Mouse (Mus musculus): Measurements from ENCODE around the gene Slc12a6. TPM values are rescaled to one million over a fixed set of nuclear protein-coding genes. Genes with fewer than 3 reads are reported as not detected.

Gene Slc12a6
- polyA plus RNA-seq, 1 experiment: 45.4 TPM

DNA sequence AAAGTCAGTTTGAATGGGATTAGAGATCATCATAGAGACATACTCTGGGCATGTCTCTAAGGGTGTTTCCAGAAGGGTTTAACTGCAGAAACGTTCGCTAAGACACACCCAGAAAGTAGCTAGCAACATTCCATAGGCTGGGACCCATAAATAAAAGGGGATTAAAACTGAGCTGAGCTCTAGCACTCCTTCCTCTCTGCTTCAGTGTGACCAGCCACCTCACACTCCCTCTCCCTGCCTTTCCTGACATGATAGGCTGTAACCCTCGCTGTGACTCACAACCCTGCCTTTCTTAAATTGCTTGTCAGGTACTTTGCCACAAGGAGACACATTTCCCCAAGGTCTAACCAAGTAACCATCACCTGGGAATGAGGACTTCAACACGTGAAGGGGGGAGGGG, 27.6 kb upstream of the Slc12a6 start:
- no peak overlapping the region for H3K27ac ChIP-seq (ENCODE audit: control insufficient read depth, insufficient read depth, low read depth, low read length, poor library complexity)
- WGBS: 18% methylated on average over 4 of the region's 4 CpGs
- no peak overlapping the region for H3K4me3 ChIP-seq (replicated peaks; ENCODE audit: control insufficient read depth, low read depth, low read length)
- no peaks in the 10 kb centered on the region; the same call in 1 of the 2 replicates for H3K4me1 ChIP-seq (ENCODE audit: control insufficient read depth, insufficient read depth, low read length)
- TF ChIP-seq CTCF (IDR thresholded peaks at IDR 0.05; ENCODE audit: control insufficient read depth, insufficient read depth, low read length) (no peak), POLR2A (IDR thresholded peaks at IDR 0.05; ENCODE audit: borderline replicate concordance, control insufficient read depth, low read depth, low read length) (no peak)

GRCm38 (mm10) chr2:112239212-112239934, 26.3 kb upstream of the Slc12a6 start, which contains the start of gene Lpcat4:
Gene Lpcat4, plus strand, starts transcription at chr2:112239468.
- WGBS: under 1% methylated on average over 93 of the region's 94 CpGs
- TF ChIP-seq CTCF (IDR thresholded peaks at IDR 0.05; ENCODE audit: control insufficient read depth, insufficient read depth, low read length): peak; percentile 85
- peak; percentile 44; the same call in 1 of the 2 replicates for TF ChIP-seq POLR2A (IDR thresholded peaks at IDR 0.05; ENCODE audit: borderline replicate concordance, control insufficient read depth, low read depth, low read length)
- H3K27ac ChIP-seq (ENCODE audit: control insufficient read depth, insufficient read depth, low read depth, low read length, poor library complexity): peak within 1 kb of the TSS; percentile 96

DNA sequence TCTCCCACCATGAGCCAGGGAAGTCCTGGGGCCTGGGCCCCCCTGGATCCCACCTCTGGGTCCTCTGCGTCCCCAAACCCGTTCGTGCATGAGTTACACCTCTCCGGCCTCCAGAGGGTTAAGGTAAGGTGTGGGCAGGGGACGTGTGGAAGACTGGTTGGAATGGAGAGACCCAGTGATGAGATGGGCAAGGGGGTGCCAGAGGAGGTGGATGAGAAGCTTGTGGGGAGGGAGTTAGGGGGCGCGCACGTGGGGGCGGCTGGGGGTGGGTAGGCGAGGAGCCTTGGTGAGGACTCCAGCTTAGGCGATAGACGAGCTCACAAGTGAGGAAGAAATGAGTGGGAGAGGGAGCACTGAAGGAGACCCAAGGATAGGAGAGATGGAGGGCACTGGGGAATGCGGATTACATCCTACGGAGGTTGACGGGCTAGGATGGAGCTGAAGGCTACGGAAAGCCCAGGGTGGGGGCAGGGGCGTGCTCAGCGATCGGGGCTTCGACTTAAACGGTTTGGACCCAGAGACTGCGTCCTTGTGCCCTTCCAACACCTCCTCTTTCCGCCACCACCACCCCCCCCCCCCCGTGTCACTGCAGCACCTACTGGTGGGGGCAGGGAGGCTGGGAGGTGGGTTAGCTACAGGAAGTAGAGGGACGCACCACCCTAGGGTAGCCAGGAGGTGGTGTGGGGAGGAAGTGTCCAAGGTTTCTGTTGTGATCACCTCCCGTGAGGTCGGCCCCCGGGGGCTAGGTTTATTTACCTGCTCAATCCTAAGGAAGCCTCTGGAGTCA, 25.5 kb upstream of the Slc12a6 start:
- no peaks in the 10 kb centered on the region; the same call in 1 of the 2 replicates for H3K4me1 ChIP-seq (ENCODE audit: control insufficient read depth, insufficient read depth, low read length)
- TF ChIP-seq POLR2A (IDR thresholded peaks at IDR 0.05; ENCODE audit: borderline replicate concordance, control insufficient read depth, low read depth, low read length) (no peak), CTCF (IDR thresholded peaks at IDR 0.05; ENCODE audit: control insufficient read depth, insufficient read depth, low read length) (peak; percentile 7; the same call in 1 of the 2 replicates)
- WGBS: under 1% methylated on average over 28 of the region's 28 CpGs
- H3K4me3 ChIP-seq (replicated peaks; ENCODE audit: control insufficient read depth, low read depth, low read length): peak overlapping the region; percentile 97
- H3K27ac ChIP-seq (ENCODE audit: control insufficient read depth, insufficient read depth, low read depth, low read length, poor library complexity): peak overlapping the region; percentile 96

More at GRCm38 (mm10) chr2:112239212-112239934, 26.3 kb upstream of the Slc12a6 start, which contains the start of gene Lpcat4:
- Histone ChIP-seq H3K4me1 (ENCODE audit: control insufficient read depth, insufficient read depth, low read length) (no peaks in the 10 kb centered on the region; the same call in 1 of the 2 replicates), H3K4me3 (replicated peaks; ENCODE audit: control insufficient read depth, low read depth, low read length) (peak within 1 kb of the TSS; percentile 97)

DNA sequence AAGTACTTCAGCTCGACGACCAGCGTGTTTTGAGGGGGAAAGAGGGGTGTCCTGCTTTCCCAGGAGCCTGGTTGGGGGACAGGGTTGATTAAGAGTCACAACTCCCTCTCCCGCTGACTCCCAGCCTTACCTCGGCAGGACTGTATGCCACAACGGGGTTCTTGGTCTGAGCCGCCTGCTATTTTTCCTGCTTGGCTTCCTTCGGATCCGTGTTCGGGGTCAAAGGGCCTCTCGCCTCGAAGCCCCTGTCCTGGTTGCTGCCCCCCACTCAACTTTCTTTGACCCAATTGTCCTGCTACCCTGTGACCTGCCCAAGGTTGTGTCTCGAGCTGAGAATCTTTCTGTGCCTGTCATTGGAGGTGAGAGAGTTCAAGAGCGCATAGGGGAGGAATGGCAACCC, 23.8 kb upstream of the Slc12a6 start:
- 84% methylated on average over 14 of the region's 14 CpGs for WGBS
- H3K27ac ChIP-seq (ENCODE audit: control insufficient read depth, insufficient read depth, low read depth, low read length, poor library complexity): no peak overlapping the region
- H3K4me3 ChIP-seq (replicated peaks; ENCODE audit: control insufficient read depth, low read depth, low read length): no peak overlapping the region
- no peak for TF ChIP-seq POLR2A (IDR thresholded peaks at IDR 0.05; ENCODE audit: borderline replicate concordance, control insufficient read depth, low read depth, low read length)
- TF ChIP-seq CTCF (IDR thresholded peaks at IDR 0.05; ENCODE audit: control insufficient read depth, insufficient read depth, low read length): no peak
- H3K4me1 ChIP-seq (ENCODE audit: control insufficient read depth, insufficient read depth, low read length): no peaks in the 10 kb centered on the region; the same call in 1 of the 2 replicates

DNA sequence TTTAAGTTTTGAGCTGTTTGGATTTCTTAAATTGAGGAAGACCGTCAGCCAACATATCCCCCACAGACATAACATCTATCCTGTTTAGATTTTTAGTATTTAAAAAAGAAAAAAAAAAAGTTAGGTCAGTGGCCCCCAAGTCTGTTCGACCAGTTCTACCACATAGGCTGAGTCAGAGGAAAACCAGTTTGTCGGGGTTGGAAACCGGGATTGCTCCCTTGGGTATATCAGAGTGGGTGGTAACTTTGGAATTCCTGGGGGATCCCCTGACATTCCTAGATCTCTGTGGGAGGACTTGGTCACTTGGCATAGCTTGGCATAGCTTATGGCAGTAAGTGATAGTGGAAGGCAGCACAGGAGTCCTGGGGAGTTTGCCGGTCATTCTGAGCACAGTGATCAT, 20.3 kb upstream of the Slc12a6 start:
- Histone ChIP-seq H3K4me3 (replicated peaks; ENCODE audit: control insufficient read depth, low read depth, low read length) (no peak overlapping the region), H3K27ac (ENCODE audit: control insufficient read depth, insufficient read depth, low read depth, low read length, poor library complexity) (no peak overlapping the region), H3K4me1 (ENCODE audit: control insufficient read depth, insufficient read depth, low read length) (no peaks in the 10 kb centered on the region; the same call in 1 of the 2 replicates)
- WGBS: 82% methylated on average over 5 of the region's 5 CpGs
- TF ChIP-seq CTCF (IDR thresholded peaks at IDR 0.05; ENCODE audit: control insufficient read depth, insufficient read depth, low read length) (no peak), POLR2A (IDR thresholded peaks at IDR 0.05; ENCODE audit: borderline replicate concordance, control insufficient read depth, low read depth, low read length) (no peak)

DNA sequence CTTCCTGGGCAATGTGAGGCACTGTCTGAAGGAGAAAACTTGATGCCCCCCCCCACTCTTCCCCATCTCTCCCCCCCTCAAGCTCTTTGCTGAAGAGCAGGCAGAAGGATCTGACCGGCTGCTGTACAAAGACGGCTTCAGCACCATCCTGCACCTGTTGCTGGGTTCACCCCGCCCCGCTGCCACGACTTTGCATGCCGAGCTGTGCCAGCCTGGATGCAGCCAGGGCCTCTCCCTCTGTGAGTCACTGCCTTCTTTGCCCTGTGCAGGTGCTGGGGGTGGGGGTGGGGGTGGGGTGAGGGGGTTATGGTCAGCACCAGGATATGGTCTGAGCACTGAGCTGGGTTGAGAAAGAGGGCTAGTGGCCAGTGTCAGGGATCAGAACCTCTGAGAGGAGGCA, 19.4 kb upstream of the Slc12a6 start:
- H3K4me3 ChIP-seq (replicated peaks; ENCODE audit: control insufficient read depth, low read depth, low read length): no peak overlapping the region
- 89% methylated on average over 6 of the region's 6 CpGs for WGBS
- TF ChIP-seq CTCF (IDR thresholded peaks at IDR 0.05; ENCODE audit: control insufficient read depth, insufficient read depth, low read length) (no peak), POLR2A (IDR thresholded peaks at IDR 0.05; ENCODE audit: borderline replicate concordance, control insufficient read depth, low read depth, low read length) (no peak)

DNA sequence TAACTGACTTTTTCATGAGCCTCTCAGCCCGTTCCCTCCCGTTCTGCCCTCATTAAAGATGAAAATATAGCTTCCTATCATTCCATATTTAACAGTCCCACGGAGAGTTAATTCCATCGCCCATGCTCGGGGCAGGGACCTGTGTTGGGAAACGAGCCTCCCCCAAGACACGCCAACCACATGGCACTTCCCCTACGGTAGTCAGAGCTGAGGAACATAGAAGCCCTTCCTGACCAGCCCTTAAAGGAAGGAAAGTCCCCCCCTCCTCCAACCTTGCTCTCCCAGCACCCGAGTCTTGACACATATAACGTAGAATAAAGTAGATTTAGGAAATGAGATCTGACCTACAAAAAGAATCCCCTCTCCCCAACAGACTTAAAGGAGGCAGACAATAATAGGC, 18.3 kb upstream of the Slc12a6 start:
- Histone ChIP-seq H3K4me1 (ENCODE audit: control insufficient read depth, insufficient read depth, low read length) (no peaks in the 10 kb centered on the region), H3K27ac (ENCODE audit: control insufficient read depth, insufficient read depth, low read depth, low read length, poor library complexity) (no peak overlapping the region), H3K4me3 (replicated peaks; ENCODE audit: control insufficient read depth, low read depth, low read length) (no peak overlapping the region)
- no peak for TF ChIP-seq CTCF (IDR thresholded peaks at IDR 0.05; ENCODE audit: control insufficient read depth, insufficient read depth, low read length)
- no peak for TF ChIP-seq POLR2A (IDR thresholded peaks at IDR 0.05; ENCODE audit: borderline replicate concordance, control insufficient read depth, low read depth, low read length)
- 14% methylated on average over 10 of the region's 10 CpGs for WGBS

More for the DNA sequence above, 19.4 kb upstream of the Slc12a6 start:
- Histone ChIP-seq H3K4me1 (ENCODE audit: control insufficient read depth, insufficient read depth, low read length) (no peaks in the 10 kb centered on the region; the same call in 1 of the 2 replicates), H3K27ac (ENCODE audit: control insufficient read depth, insufficient read depth, low read depth, low read length, poor library complexity) (no peak overlapping the region)

All from bone marrow, adult 2 months (tissue).